Mouse (Mus musculus) spleen, adult 2 months (tissue): ENCODE measurements at regions not wholly inside any gene's neighbourhood (a gene's known extent, or its start where the extent isn't known, plus 50 kb on each side); places are given as distances from the start of the nearest gene placed in this dataset.
"Not testable (repeated sequence)": the region's sequence is repeated elsewhere in the genome, so short reads cannot be mapped to it uniquely, and the experiment has no call there.

Source experiments
- DNase-seq, 2 experiments: peaks; one replicate each; pipeline versions ENCODE4 v3.0.0 to v3.0.0-alpha.2; 2012 to 2021; ENCODE audit warnings: low spot score in 2 of 2, low read depth in 1 of 2
- H3K27ac ChIP-seq: fragments of 200-500 bp; 2 replicates; pipeline ENCODE4 v1.5.1; 2012; ENCODE audit warnings: low read length, inconsistent platforms; ENCODE audit not compliant: insufficient read depth
- H3K27me3 ChIP-seq: fragments of 200-500 bp; 2 replicates; pipeline ENCODE4 v1.6.1; 2012; ENCODE audit warnings: mild to moderate bottlenecking, moderate library complexity, low read length, inconsistent platforms; ENCODE audit not compliant: control insufficient read depth, insufficient read depth
- H3K36me3 ChIP-seq: fragments of 200-500 bp; 2 replicates; pipeline ENCODE4 v1.6.1; 2012; ENCODE audit warnings: mild to moderate bottlenecking, low read length, inconsistent platforms; ENCODE audit not compliant: control insufficient read depth, insufficient read depth
- H3K4me1 ChIP-seq: fragments of 200-500 bp; 2 replicates; pipeline ENCODE4 v1.6.1; 2011; ENCODE audit warnings: inconsistent platforms; ENCODE audit not compliant: control insufficient read depth, insufficient read depth, insufficient read length
- H3K4me3 ChIP-seq: fragments of 200-500 bp; 2 replicates; pipeline ENCODE4 v1.5.1; 2011; ENCODE audit warnings: mild to moderate bottlenecking, inconsistent platforms; ENCODE audit not compliant: insufficient read depth, insufficient read length; ENCODE audit errors: extremely low read depth
- CTCF ChIP-seq: fragments of 200-500 bp; IDR thresholded peaks from 2 replicates; pipeline ENCODE4 v1.5.1; 2011; ENCODE audit warnings: mild to moderate bottlenecking, inconsistent platforms; ENCODE audit not compliant: insufficient read depth, insufficient read length, insufficient replicate concordance; ENCODE audit errors: extremely low read depth
- POLR2A ChIP-seq: fragments of 200-500 bp; IDR thresholded peaks from 2 replicates; pipeline ENCODE4 v1.6.1; 2011; ENCODE audit warnings: low read depth, low read length, inconsistent platforms
- WGBS: fragments of 180-500 bp; shearing (Covaris S2); methylation state at CpG from one replicate; pipeline ENCODE4 v1.1.7; 2018; 5-methylcytosine and 5-hydroxymethylcytosine counted together

- 80% methylated on average over 16 of the region's 16 CpGs for WGBS
- DNase-seq = no peak
- peak overlapping the region; percentile 99 for H3K27ac ChIP-seq
Measured at GRCm38 (mm10) chr12:113421716-113422595, 67.4 kb upstream of the Adam6b start.

GRCm38 (mm10) chr12:113422736-113423254 lies 66.5 kb upstream of the Adam6b start:
- H3K4me1 ChIP-seq = peaks cover 2% of the 10 kb centered on the region; the same call in 1 of the 2 replicates
- peak overlapping the region; percentile 65 for H3K4me3 ChIP-seq
- 53% methylated on average over 5 of the region's 5 CpGs for WGBS
- H3K27ac ChIP-seq = peak overlapping the region; percentile 99
- no peaks in the 10 kb centered on the region for H3K27me3 ChIP-seq
- no peak for TF ChIP-seq POLR2A
- no peak for TF ChIP-seq CTCF
- peaks cover 75% of the 10 kb centered on the region for H3K36me3 ChIP-seq
- DNase-seq = no peak

More at GRCm38 (mm10) chr12:113421716-113422595, 67.4 kb upstream of the Adam6b start:
- H3K27me3 ChIP-seq = no peaks in the 10 kb centered on the region
- H3K36me3 ChIP-seq = peaks cover 79% of the 10 kb centered on the region
- peaks cover 2% of the 10 kb centered on the region; the same call in 1 of the 2 replicates for H3K4me1 ChIP-seq
- peak overlapping the region; percentile 15 for H3K4me3 ChIP-seq
- TF ChIP-seq CTCF = no peak
- TF ChIP-seq POLR2A = no peak

GRCm38 (mm10) chr12:113423736-113424597 lies 65.3 kb upstream of the Adam6b start:
- no peak for DNase-seq
- peak overlapping the region; percentile 65 for H3K4me3 ChIP-seq
- H3K27ac ChIP-seq = peak overlapping the region; percentile 99
- TF ChIP-seq CTCF (no peak), POLR2A (no peak)
- H3K27me3 ChIP-seq = no peaks in the 10 kb centered on the region
- peaks cover 77% of the 10 kb centered on the region for H3K36me3 ChIP-seq
- H3K4me1 ChIP-seq = peaks cover 2% of the 10 kb centered on the region; the same call in 1 of the 2 replicates
- 49% methylated on average over 6 of the region's 6 CpGs for WGBS

GRCm38 (mm10) chr12:113424598-113425208 lies 64.6 kb upstream of the Adam6b start:
- Histone ChIP-seq H3K36me3 (peaks cover 72% of the 10 kb centered on the region), H3K27ac (peak overlapping the region; percentile 99), H3K4me3 (peak overlapping the region; percentile 81)
- H3K27me3 ChIP-seq, DNase-seq, H3K4me1 ChIP-seq: not testable (repeated sequence)

GRCm38 (mm10) chr12:113425209-113426070 lies 63.9 kb upstream of the Adam6b start:
- WGBS = 12% methylated on average over 8 of the region's 8 CpGs
- Histone ChIP-seq H3K36me3 (peaks cover 65% of the 10 kb centered on the region), H3K27ac (peak overlapping the region; percentile 99), H3K4me3 (peak overlapping the region; percentile 81), H3K4me1 (peaks cover 2% of the 10 kb centered on the region; the same call in 1 of the 2 replicates), H3K27me3 (no peaks in the 10 kb centered on the region)
- TF ChIP-seq POLR2A (peak; percentile 14), CTCF (no peak)
- DNase-seq = no peak

GRCm38 (mm10) chr12:113426636-113427035 lies 62.7 kb upstream of the Adam6b start:
- 19% methylated on average over 4 of the region's 4 CpGs for WGBS
- Histone ChIP-seq H3K27me3 (no peaks in the 10 kb centered on the region), H3K36me3 (peaks cover 54% of the 10 kb centered on the region), H3K4me1 (peaks cover 2% of the 10 kb centered on the region; the same call in 1 of the 2 replicates), H3K27ac (peak overlapping the region; percentile 100), H3K4me3 (peak overlapping the region; percentile 81)
- TF ChIP-seq POLR2A (peak; percentile 23; the same call in 1 of the 2 replicates), CTCF (no peak)
- no peak for DNase-seq
